In the genomic region with DNA sequence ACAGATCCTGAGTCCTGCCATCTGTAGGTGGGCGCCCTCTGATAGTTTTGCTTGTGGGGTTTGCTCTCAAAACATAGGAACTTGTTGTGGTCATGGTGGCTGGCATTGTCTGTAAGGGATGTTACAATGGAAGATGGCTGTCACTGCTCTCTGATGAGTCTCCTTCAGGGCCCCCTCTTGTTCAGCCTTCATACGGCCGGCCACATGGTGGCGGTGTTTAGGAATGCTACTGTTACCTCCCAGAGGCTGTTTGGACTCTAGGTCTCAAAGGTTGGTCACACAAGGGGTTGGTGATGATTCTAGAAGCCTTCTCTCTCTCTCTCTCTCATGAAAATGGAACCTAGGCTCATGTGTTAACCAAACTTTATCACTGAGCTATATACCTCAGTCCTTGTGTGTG, we compare ENCODE assay signal across 11 mouse cellular contexts.
DNase-seq lines count a peak whose midpoint lies in the region; ATAC-seq and TF ChIP-seq lines count a peak whose summit lies in the region.
"Had no signal": no experiment of that assay in that cellular context is flagged by ENCODE, and none has a peak within 500 bp of the region (broad histone marks: within the 10 kb centered on the region; RNA-seq: fewer than 3 reads in every experiment).

No protein-coding gene starts in this region.

- H3K79me2 ChIP-seq in CH12.LX (replicated peaks; ENCODE audit: control insufficient read depth, extremely low read depth, insufficient read depth, poor library complexity, severe bottlenecking), result no peaks in the 10 kb centered on the region

- WGBS in hindbrain, embryonic 10.5 days, result 84% methylated on average over 4 of the region's 4 CpGs
- 97% methylated on average over 4 of the region's 4 CpGs for WGBS in hindbrain, embryonic 14.5 days
- WGBS in liver, postnatal 0 days (ENCODE audit: insufficient replicate concordance), result 83% methylated on average over 4 of the region's 4 CpGs
- 80% methylated on average over 4 of the region's 4 CpGs for WGBS in forebrain, embryonic 16.5 days

- TF ChIP-seq POLR2A in CH12.LX (IDR thresholded peaks at IDR 0.05; ENCODE audit: low read depth, low read length), result no peak

- peak in 1 of 2 experiments; percentile 70; a peak in 2 of 4 replicates for TF ChIP-seq CTCF in CH12.LX (conservative IDR thresholded peaks at IDR 0.05 in 1 of 2, IDR thresholded peaks at IDR 0.05 in 1 of 2; ENCODE audit: low read depth in 2 of 2, low read length in 2 of 2)
- peak; percentile 48 for TF ChIP-seq CTCF in liver, postnatal 0 days (IDR thresholded peaks at IDR 0.05; ENCODE audit: low read depth)

- no peak overlapping the region for H3K9ac ChIP-seq in hindbrain, embryonic 14.5 days
- H3K9ac ChIP-seq in CH12.LX (ENCODE audit: insufficient read depth, low read depth), result no peak overlapping the region
- no peak overlapping the region for H3K9ac ChIP-seq in liver, postnatal 0 days (replicated peaks)
- no peak overlapping the region for H3K9ac ChIP-seq in forebrain, embryonic 16.5 days (replicated peaks; ENCODE audit: low read depth, low read length)
- H3K9ac ChIP-seq: hindbrain, embryonic 15.5 days; neural tube, embryonic 12.5 days had no signal

- dilution Hi-C loops in CH12.LX (cut with MboI; ENCODE audit: extremely low pct_ligation_motif_present, extremely low pct_unique_long_range_greater_than_20kb, low sequenced_read_pairs), result no loop called here

- no peaks in the 10 kb centered on the region for H3K27me3 ChIP-seq in hindbrain, embryonic 10.5 days (ENCODE audit: insufficient read depth, poor library complexity, severe bottlenecking)
- no peaks in the 10 kb centered on the region for H3K27me3 ChIP-seq in hindbrain, embryonic 14.5 days (ENCODE audit: control insufficient read depth, insufficient read depth, low read length)
- no peaks in the 10 kb centered on the region for H3K27me3 ChIP-seq in CH12.LX (replicated peaks)
- no peaks in the 10 kb centered on the region for H3K27me3 ChIP-seq in liver, postnatal 0 days (ENCODE audit: insufficient read depth, low read length)
- no peaks in the 10 kb centered on the region for H3K27me3 ChIP-seq in forebrain, embryonic 16.5 days (replicated peaks; ENCODE audit: control insufficient read depth, insufficient read depth, low read length)
- H3K27me3 ChIP-seq: neural tube, embryonic 12.5 days had no signal

- H3K9me3 ChIP-seq in hindbrain, embryonic 10.5 days, result no peaks in the 10 kb centered on the region
- no peaks in the 10 kb centered on the region for H3K9me3 ChIP-seq in hindbrain, embryonic 14.5 days (ENCODE audit: control insufficient read depth, low read length)
- H3K9me3 ChIP-seq in CH12.LX (replicated peaks; ENCODE audit: low read length), result no peaks in the 10 kb centered on the region
- H3K9me3 ChIP-seq in liver, postnatal 0 days (ENCODE audit: low read length), result no peaks in the 10 kb centered on the region
- H3K9me3 ChIP-seq in forebrain, embryonic 16.5 days (ENCODE audit: control insufficient read depth, low read length), result no peaks in the 10 kb centered on the region
- H3K9me3 ChIP-seq: hindbrain, embryonic 15.5 days; neural tube, embryonic 12.5 days had no signal

- peak; percentile 50 for TF ChIP-seq RAD21 in CH12.LX (IDR thresholded peaks at IDR 0.05; ENCODE audit: low read depth, low read length)

- peaks cover 39% of the 10 kb centered on the region for H3K4me1 ChIP-seq in hindbrain, embryonic 10.5 days (replicated peaks)
- peaks cover 12% of the 10 kb centered on the region for H3K4me1 ChIP-seq in hindbrain, embryonic 14.5 days (replicated peaks; ENCODE audit: control insufficient read depth, insufficient read depth, low read length)
- H3K4me1 ChIP-seq in CH12.LX (ENCODE audit: control insufficient read depth in 1 of 2, insufficient read depth in 2 of 2), result no peaks in the 10 kb centered on the region
- H3K4me1 ChIP-seq in liver, postnatal 0 days (ENCODE audit: insufficient read depth), result no peaks in the 10 kb centered on the region
- peaks cover 16% of the 10 kb centered on the region for H3K4me1 ChIP-seq in forebrain, embryonic 16.5 days (replicated peaks; ENCODE audit: control insufficient read depth, insufficient read depth, low read length)

- no peaks in the 10 kb centered on the region for H3K36me3 ChIP-seq in hindbrain, embryonic 10.5 days
- no peaks in the 10 kb centered on the region for H3K36me3 ChIP-seq in hindbrain, embryonic 14.5 days (replicated peaks; ENCODE audit: control insufficient read depth, insufficient read depth)
- H3K36me3 ChIP-seq in CH12.LX (replicated peaks in 1 of 2; ENCODE audit: control insufficient read depth in 1 of 2, insufficient read depth in 1 of 2, low read length in 1 of 2), result no peaks in the 10 kb centered on the region
- no peaks in the 10 kb centered on the region for H3K36me3 ChIP-seq in liver, postnatal 0 days (replicated peaks; ENCODE audit: insufficient read depth, low read length)
- no peaks in the 10 kb centered on the region for H3K36me3 ChIP-seq in forebrain, embryonic 16.5 days (ENCODE audit: control insufficient read depth, insufficient read depth)
- H3K36me3 ChIP-seq: hindbrain, embryonic 15.5 days; neural tube, embryonic 12.5 days had no signal

- no peak overlapping the region for H3K4me3 ChIP-seq in hindbrain, embryonic 10.5 days
- H3K4me3 ChIP-seq in hindbrain, embryonic 14.5 days (replicated peaks; ENCODE audit: low read length), result no peak overlapping the region
- H3K4me3 ChIP-seq in CH12.LX (replicated peaks in 1 of 3; ENCODE audit: low read depth in 2 of 3, low read length in 2 of 3, poor library complexity in 1 of 3), result no peak overlapping the region
- H3K4me3 ChIP-seq in liver, postnatal 0 days (ENCODE audit: low read depth, low read length), result no peak overlapping the region
- no peak overlapping the region for H3K4me3 ChIP-seq in forebrain, embryonic 16.5 days (replicated peaks; ENCODE audit: low read length)
- H3K4me3 ChIP-seq: hindbrain, embryonic 15.5 days; neural tube, embryonic 12.5 days had no signal

- no peak for DNase-seq in hindbrain, embryonic 10.5 days (ENCODE audit: low spot score)
- no peak for DNase-seq in hindbrain, embryonic 14.5 days (ENCODE audit: low spot score)
- DNase-seq in 3T3-L1 (ENCODE audit: low read depth, low spot score) (peak; percentile 30), CH12.LX (ENCODE audit: extremely low read depth) (peak; percentile 30)
- no peak for DNase-seq in liver, postnatal 0 days
- no peak for DNase-seq in spleen, postnatal 14 days (ENCODE audit: low spot score in 2 of 2)
- no peak for DNase-seq in heart, adult 9 months (ENCODE audit: low spot score in 2 of 2)
- DNase-seq: cerebellum, postnatal 25 days had no signal

- peak overlapping the region; percentile 3; the same call in 1 of the 2 replicates for H3K27ac ChIP-seq in hindbrain, embryonic 10.5 days
- no peak overlapping the region for H3K27ac ChIP-seq in hindbrain, embryonic 14.5 days
- no peak overlapping the region for H3K27ac ChIP-seq in CH12.LX (ENCODE audit: insufficient read depth, low read depth)
- no peak overlapping the region for H3K27ac ChIP-seq in liver, postnatal 0 days (ENCODE audit: low read depth)
- H3K27ac ChIP-seq in forebrain, embryonic 16.5 days (ENCODE audit: low read length), result no peak overlapping the region
- H3K27ac ChIP-seq: hindbrain, embryonic 15.5 days; neural tube, embryonic 12.5 days had no signal

- no peak for ATAC-seq in hindbrain, embryonic 14.5 days (ENCODE audit: low FRiP score)
- no peak for ATAC-seq in liver, postnatal 0 days
- no peak for ATAC-seq in forebrain, embryonic 16.5 days

- H3K4me2 ChIP-seq in hindbrain, embryonic 14.5 days (replicated peaks), result no peak overlapping the region
- no peak overlapping the region for H3K4me2 ChIP-seq in CH12.LX (ENCODE audit: insufficient read depth, low read depth, poor library complexity, severe bottlenecking)
- no peak overlapping the region for H3K4me2 ChIP-seq in liver, postnatal 0 days (ENCODE audit: low read depth, low read length)
- H3K4me2 ChIP-seq in forebrain, embryonic 16.5 days (ENCODE audit: low read length), result no peak overlapping the region
- H3K4me2 ChIP-seq: hindbrain, embryonic 15.5 days; neural tube, embryonic 12.5 days had no signal

- in situ Hi-C loops in CH12.LX (cut with MboI; ENCODE audit: low pct_ligation_motif_present, low pct_unique_long_range_greater_than_20kb, low sequenced_read_pairs), result loop anchor here (10.0 kb wide), 1 partner anchor 73 kb away; no protein-coding TSS in a partner anchor

- no peak for TF ChIP-seq EP300 in CH12.LX (IDR thresholded peaks at IDR 0.05; ENCODE audit: low read length)
- TF ChIP-seq EP300 in liver, postnatal 0 days (IDR thresholded peaks at IDR 0.05; ENCODE audit: low read depth), result no peak

TF ChIP-seq in CH12.LX, 34 proteins besides CTCF, POLR2A, EP300 and RAD21:
- TF ChIP-seq MAZ (IDR thresholded peaks at IDR 0.05; ENCODE audit: low read depth, low read length), result peak; percentile 21; the same call in 1 of the 2 replicates
- TF ChIP-seq USF2 (conservative IDR thresholded peaks at IDR 0.05; ENCODE audit: low read depth, low read length), result no peak
- TF ChIP-seq SMC3 (IDR thresholded peaks at IDR 0.05; ENCODE audit: low read depth, low read length), result peak; percentile 73

Comparison
In these comparisons a context has a peak if more than half of its experiments do, and no peak if none do; other contexts are left out.
1. DNase-seq: peak in 3T3-L1 (single experiment) and CH12.LX (single experiment); none in hindbrain, embryonic 10.5 days (single experiment), hindbrain, embryonic 14.5 days (single experiment), liver, postnatal 0 days (single experiment), spleen, postnatal 14 days (0 of 2) and heart, adult 9 months (0 of 2).